Mouse (Mus musculus): Measurements from ENCODE around the gene Atrn. TPM values are rescaled to one million over a fixed set of nuclear protein-coding genes. Genes with fewer than 3 reads are reported as not detected.

Atrn gene
- polyA plus RNA-seq, 1 experiment from 2014 or later: 13.0 TPM

DNA sequence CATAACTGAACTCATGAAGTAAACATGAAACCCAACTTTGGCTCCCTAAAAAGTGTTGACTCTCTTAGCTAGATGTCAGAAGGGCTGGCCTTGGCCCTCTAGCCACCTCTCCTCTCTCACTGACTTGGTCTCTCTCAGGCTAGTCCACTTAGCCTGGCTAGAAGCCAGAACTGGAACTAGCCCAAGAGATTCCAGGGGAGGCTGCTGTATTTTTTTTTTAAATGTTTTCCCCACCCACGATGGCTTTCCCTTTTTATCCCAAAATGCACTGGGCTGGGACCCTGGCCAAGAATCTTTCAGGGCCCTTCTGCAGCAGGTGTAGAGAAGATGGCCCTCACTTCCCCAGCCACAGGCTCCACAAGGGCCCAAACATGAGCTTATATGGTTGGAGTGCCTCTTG, 153.1 kb downstream of the Atrn start:
- H3K27me3 ChIP-seq (ENCODE audit: control insufficient read depth, insufficient read depth, low read length): peaks cover 19% of the 10 kb centered on the region
- ATAC-seq (ENCODE audit: insufficient number of reproducible peaks, insufficient read depth, low FRiP score, low read depth): no peak
- H3K27ac ChIP-seq (ENCODE audit: low read length): no peak overlapping the region
- H3K4me1 ChIP-seq (ENCODE audit: control insufficient read depth, insufficient read depth, low read length): peaks cover 14% of the 10 kb centered on the region; the same call in 1 of the 2 replicates
- H3K4me2 ChIP-seq (replicated peaks; ENCODE audit: low read depth, low read length): no peak overlapping the region
- no peaks in the 10 kb centered on the region for H3K9me3 ChIP-seq (ENCODE audit: control insufficient read depth, low read depth, low read length)
- WGBS: 14% methylated on average over 1 of the region's 1 CpGs
- H3K36me3 ChIP-seq (ENCODE audit: control insufficient read depth, insufficient read depth, low read length): no peaks in the 10 kb centered on the region
- no peak overlapping the region for H3K4me3 ChIP-seq (ENCODE audit: low read depth, low read length)
- no peak overlapping the region for H3K9ac ChIP-seq (replicated peaks; ENCODE audit: low read depth, low read length)

DNA sequence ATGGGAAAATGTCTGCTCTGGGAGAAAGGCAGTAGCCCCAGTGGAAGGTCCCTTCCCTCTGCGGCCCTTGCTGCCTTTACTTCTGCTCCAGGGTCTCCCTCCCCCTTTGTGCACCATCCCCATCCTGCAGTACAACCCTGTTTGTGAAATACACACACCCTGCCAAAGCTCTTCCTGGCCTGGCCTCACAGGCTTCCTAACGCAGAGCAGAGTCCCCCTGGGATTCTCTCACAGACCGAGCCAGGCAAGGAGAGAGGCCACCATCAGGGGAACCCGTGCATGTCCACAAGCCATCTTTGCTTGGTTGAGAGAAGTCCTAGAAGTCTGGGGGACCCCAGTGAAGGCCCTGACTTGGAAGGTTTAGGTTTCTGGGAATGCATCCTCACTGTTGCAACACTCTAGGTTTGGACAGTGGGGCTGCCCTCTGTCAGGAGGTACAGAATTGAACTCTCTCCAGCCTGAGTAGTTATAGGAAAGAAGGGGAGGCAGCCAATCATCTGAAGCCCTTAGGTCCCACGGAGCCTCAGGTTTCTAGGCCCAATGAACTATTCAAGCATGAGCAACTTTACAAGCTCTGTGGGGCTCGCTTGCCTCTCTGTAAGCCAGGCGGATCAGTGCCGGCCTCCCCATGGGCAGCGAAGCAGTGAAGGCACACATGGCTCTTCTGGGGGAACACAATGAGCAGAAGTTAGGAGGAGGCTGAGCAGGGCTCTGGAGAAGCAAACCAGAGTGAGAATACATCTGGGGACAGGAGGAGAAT, 153.7 kb downstream of the Atrn start:
- no peaks in the 10 kb centered on the region for H3K36me3 ChIP-seq (ENCODE audit: control insufficient read depth, insufficient read depth, low read length)
- ATAC-seq (ENCODE audit: insufficient number of reproducible peaks, insufficient read depth, low FRiP score, low read depth): no peak
- H3K4me2 ChIP-seq (replicated peaks; ENCODE audit: low read depth, low read length): no peak overlapping the region
- H3K27me3 ChIP-seq (ENCODE audit: control insufficient read depth, insufficient read depth, low read length): peaks cover 13% of the 10 kb centered on the region
- no peak overlapping the region for H3K4me3 ChIP-seq (ENCODE audit: low read depth, low read length)
- H3K9me3 ChIP-seq (ENCODE audit: control insufficient read depth, low read depth, low read length): no peaks in the 10 kb centered on the region
- no peak overlapping the region for H3K9ac ChIP-seq (replicated peaks; ENCODE audit: low read depth, low read length)
- WGBS: 74% methylated on average over 9 of the region's 9 CpGs
- no peak overlapping the region for H3K27ac ChIP-seq (ENCODE audit: low read length)
- peaks cover 11% of the 10 kb centered on the region; the same call in 1 of the 2 replicates for H3K4me1 ChIP-seq (ENCODE audit: control insufficient read depth, insufficient read depth, low read length)

DNA sequence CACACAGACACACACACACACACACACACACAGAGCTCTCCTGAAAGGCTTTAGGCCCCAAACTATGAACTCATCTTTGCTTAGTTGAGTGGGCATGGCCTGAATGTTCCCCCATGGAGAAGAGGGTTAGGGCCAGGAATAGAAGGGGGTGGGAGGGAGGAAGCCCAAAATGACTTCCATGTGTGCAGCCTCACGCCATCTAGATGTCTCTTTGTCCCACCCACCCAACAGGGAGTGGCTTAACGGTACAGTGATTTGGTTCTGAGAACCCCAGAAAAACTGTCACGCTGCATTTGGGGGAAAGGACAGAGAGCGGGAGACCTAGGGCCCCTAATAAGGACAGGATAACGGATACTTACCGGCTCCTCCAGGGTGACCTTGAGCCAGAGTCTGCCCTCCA, 154.5 kb downstream of the Atrn start:
- Histone ChIP-seq H3K9me3 (ENCODE audit: control insufficient read depth, low read depth, low read length) (no peaks in the 10 kb centered on the region), H3K36me3 (ENCODE audit: control insufficient read depth, insufficient read depth, low read length) (no peaks in the 10 kb centered on the region), H3K4me1 (ENCODE audit: control insufficient read depth, insufficient read depth, low read length) (peaks cover 10% of the 10 kb centered on the region; the same call in 1 of the 2 replicates), H3K4me3 (ENCODE audit: low read depth, low read length) (no peak overlapping the region), H3K27me3 (ENCODE audit: control insufficient read depth, insufficient read depth, low read length) (peaks cover 6% of the 10 kb centered on the region; the same call in 1 of the 2 replicates), H3K27ac (ENCODE audit: low read length) (no peak overlapping the region), H3K4me2 (replicated peaks; ENCODE audit: low read depth, low read length) (no peak overlapping the region), H3K9ac (replicated peaks; ENCODE audit: low read depth, low read length) (no peak overlapping the region)
- ATAC-seq (ENCODE audit: insufficient number of reproducible peaks, insufficient read depth, low FRiP score, low read depth): no peak
- WGBS: 70% methylated on average over 6 of the region's 6 CpGs

DNA sequence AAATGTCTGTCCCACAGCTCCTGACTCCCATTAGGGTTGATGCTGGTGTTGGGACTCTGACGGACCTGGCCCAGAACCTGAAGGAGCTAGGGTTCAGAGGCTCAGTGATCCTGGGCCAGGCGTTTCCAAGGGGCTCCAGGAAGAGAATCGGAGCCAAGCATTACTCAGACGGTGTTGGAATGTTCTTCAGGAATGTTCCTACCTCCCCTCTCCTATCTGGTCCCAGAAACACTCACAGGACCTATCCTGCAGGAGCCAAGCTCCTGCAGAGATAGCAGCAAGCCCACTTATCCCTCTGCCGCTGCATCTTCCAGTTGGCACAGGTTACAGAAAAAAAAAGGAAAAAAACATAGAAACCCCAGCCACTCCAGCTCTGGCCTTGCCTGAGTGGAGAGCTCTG, 155.3 kb downstream of the Atrn start:
- Histone ChIP-seq H3K27me3 (ENCODE audit: control insufficient read depth, insufficient read depth, low read length) (0 out of 2 replicates have a peak, but pooled peaks cover 3% of the 10 kb centered on the region), H3K27ac (ENCODE audit: low read length) (no peak overlapping the region), H3K4me3 (ENCODE audit: low read depth, low read length) (no peak overlapping the region), H3K4me1 (ENCODE audit: control insufficient read depth, insufficient read depth, low read length) (peaks cover 8% of the 10 kb centered on the region; the same call in 1 of the 2 replicates), H3K4me2 (replicated peaks; ENCODE audit: low read depth, low read length) (no peak overlapping the region), H3K9me3 (ENCODE audit: control insufficient read depth, low read depth, low read length) (no peaks in the 10 kb centered on the region), H3K36me3 (ENCODE audit: control insufficient read depth, insufficient read depth, low read length) (no peaks in the 10 kb centered on the region), H3K9ac (replicated peaks; ENCODE audit: low read depth, low read length) (no peak overlapping the region)
- 53% methylated on average over 5 of the region's 5 CpGs for WGBS
- ATAC-seq (ENCODE audit: insufficient number of reproducible peaks, insufficient read depth, low FRiP score, low read depth): no peak

DNA sequence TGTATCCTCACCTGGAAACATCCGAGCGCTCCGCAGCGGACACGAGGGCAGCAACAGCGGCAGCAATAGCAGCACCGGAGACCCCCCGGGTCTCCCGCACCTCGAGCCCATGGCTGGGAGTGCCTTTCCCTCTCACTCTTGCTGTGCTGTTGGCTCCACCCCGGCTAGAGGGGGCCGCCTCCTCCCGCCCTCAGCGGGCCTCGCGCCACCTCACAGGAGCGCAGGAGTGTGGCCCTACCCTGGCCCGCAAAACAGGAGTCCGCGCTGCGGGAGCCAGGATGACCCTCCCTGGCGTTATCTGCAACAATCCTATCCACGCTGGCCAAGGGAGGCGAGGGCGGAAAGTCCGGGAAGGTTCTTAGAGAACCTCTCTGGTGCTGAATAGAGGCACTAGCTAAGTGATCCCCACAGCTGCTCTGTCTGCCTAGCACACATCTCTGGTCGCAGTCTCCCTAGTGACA, 157.1 kb downstream of the Atrn start, which contains the start of gene Adam33:
Gene Adam33, minus strand, starts transcription at position 411 of the 461 bp plus-strand sequence.
- Histone ChIP-seq H3K4me2 (replicated peaks; ENCODE audit: low read depth, low read length) (peak within 1 kb of the TSS; percentile 50), H3K4me3 (ENCODE audit: low read depth, low read length) (peak within 1 kb of the TSS; percentile 21), H3K36me3 (ENCODE audit: control insufficient read depth, insufficient read depth, low read length) (no peaks in the 10 kb centered on the region), H3K9me3 (ENCODE audit: control insufficient read depth, low read depth, low read length) (no peaks in the 10 kb centered on the region), H3K9ac (replicated peaks; ENCODE audit: low read depth, low read length) (no peak within 1 kb of the TSS; the same call in 1 of the 2 replicates), H3K27me3 (ENCODE audit: control insufficient read depth, insufficient read depth, low read length) (0 out of 2 replicates have a peak, but pooled peaks cover 3% of the 10 kb centered on the region), H3K27ac (ENCODE audit: low read length) (no peak within 1 kb of the TSS), H3K4me1 (ENCODE audit: control insufficient read depth, insufficient read depth, low read length) (peaks cover 8% of the 10 kb centered on the region; the same call in 1 of the 2 replicates)
- WGBS: 1% methylated on average over 22 of the region's 27 CpGs
- ATAC-seq (ENCODE audit: insufficient number of reproducible peaks, insufficient read depth, low FRiP score, low read depth): peak; percentile 28; the same call in 1 of the 2 replicates

DNA sequence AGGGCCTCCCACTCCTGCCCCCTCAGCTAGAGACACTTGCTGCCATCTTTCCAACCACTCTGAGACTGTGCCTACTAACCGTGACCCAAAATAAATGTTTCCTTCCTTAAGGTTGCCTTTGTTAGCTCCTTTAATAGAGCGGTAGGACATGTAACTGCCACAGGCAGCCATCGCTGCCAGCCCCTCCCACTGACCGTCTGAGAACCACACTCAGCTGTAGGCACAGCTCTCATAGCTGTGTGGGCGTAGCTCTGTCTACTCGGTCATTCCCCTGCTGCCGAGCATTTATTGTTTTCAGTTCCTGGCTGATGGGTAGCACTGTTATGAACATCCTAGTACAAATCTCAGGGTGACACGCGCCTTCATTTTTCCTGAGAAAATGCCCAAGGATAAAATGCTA, 160.0 kb downstream of the Atrn start:
- no peaks in the 10 kb centered on the region for H3K4me1 ChIP-seq (ENCODE audit: control insufficient read depth, insufficient read depth, low read length)
- H3K9ac ChIP-seq (replicated peaks; ENCODE audit: low read depth, low read length): no peak overlapping the region
- H3K4me2 ChIP-seq (replicated peaks; ENCODE audit: low read depth, low read length): no peak overlapping the region
- H3K27ac ChIP-seq (ENCODE audit: low read length): no peak overlapping the region
- H3K9me3 ChIP-seq (ENCODE audit: control insufficient read depth, low read depth, low read length): no peaks in the 10 kb centered on the region
- WGBS: 65% methylated on average over 9 of the region's 9 CpGs
- no peaks in the 10 kb centered on the region for H3K36me3 ChIP-seq (ENCODE audit: control insufficient read depth, insufficient read depth, low read length)
- no peak for ATAC-seq (ENCODE audit: insufficient number of reproducible peaks, insufficient read depth, low FRiP score, low read depth)
- no peak overlapping the region for H3K4me3 ChIP-seq (ENCODE audit: low read depth, low read length)
- 0 out of 2 replicates have a peak, but pooled peaks cover 3% of the 10 kb centered on the region for H3K27me3 ChIP-seq (ENCODE audit: control insufficient read depth, insufficient read depth, low read length)

DNA sequence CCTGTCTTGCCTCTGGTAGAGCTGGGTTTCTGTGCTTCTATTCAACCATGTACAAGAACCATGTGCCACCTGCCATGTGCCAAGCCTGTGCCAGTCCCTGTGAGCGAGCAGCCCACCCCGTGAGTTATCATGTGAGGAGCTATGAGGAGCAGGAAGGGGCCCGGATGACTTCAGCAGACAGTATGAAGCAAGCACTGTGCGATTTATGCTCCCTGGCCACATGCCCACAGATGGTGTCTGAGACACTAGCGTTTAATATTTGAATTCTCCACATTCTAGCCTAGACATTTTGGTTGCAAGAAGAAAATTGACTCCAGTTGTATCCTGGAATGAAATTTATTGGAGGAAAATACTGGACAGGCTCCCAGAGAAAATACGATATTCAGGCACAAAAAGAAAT, 161.2 kb downstream of the Atrn start:
- ATAC-seq (ENCODE audit: insufficient number of reproducible peaks, insufficient read depth, low FRiP score, low read depth): 0 out of 2 replicates have a peak, but pooled peaks have one; percentile 17
- no peak overlapping the region for H3K27ac ChIP-seq (ENCODE audit: low read length)
- 43% methylated on average over 6 of the region's 6 CpGs for WGBS

DNA sequence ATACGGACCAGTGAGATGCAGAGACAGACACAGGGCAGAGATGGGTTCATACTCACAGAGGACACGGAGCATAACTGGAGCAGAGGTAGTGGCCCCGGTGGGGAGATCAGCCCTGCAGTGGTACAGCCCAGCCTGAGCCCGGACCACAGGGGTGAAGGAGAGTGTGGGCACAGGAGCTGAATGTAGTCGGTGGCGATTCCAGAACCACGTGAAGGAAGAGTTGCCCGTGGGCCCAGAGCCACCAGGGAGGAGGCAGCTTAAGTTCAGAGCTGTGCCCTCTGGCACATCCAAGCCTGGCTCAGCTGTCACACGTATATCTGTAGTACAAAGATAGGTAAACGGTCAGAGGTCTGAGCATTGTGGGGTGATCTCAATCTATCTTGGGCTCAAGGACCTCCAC, 166.2 kb downstream of the Atrn start:
- H3K4me3 ChIP-seq (ENCODE audit: low read depth, low read length): no peak overlapping the region
- H3K36me3 ChIP-seq (ENCODE audit: control insufficient read depth, insufficient read depth, low read length): no peaks in the 10 kb centered on the region
- H3K27ac ChIP-seq (ENCODE audit: low read length): no peak overlapping the region
- no peaks in the 10 kb centered on the region for H3K4me1 ChIP-seq (ENCODE audit: control insufficient read depth, insufficient read depth, low read length)
- 88% methylated on average over 10 of the region's 10 CpGs for WGBS
- H3K9ac ChIP-seq (replicated peaks; ENCODE audit: low read depth, low read length): no peak overlapping the region
- H3K4me2 ChIP-seq (replicated peaks; ENCODE audit: low read depth, low read length): no peak overlapping the region
- no peaks in the 10 kb centered on the region for H3K27me3 ChIP-seq (ENCODE audit: control insufficient read depth, insufficient read depth, low read length)
- no peaks in the 10 kb centered on the region for H3K9me3 ChIP-seq (ENCODE audit: control insufficient read depth, low read depth, low read length)
- ATAC-seq (ENCODE audit: insufficient number of reproducible peaks, insufficient read depth, low FRiP score, low read depth): no peak

More for the DNA sequence above, 161.2 kb downstream of the Atrn start:
- Histone ChIP-seq H3K36me3 (ENCODE audit: control insufficient read depth, insufficient read depth, low read length) (no peaks in the 10 kb centered on the region), H3K27me3 (ENCODE audit: control insufficient read depth, insufficient read depth, low read length) (0 out of 2 replicates have a peak, but pooled peaks cover 3% of the 10 kb centered on the region), H3K4me1 (ENCODE audit: control insufficient read depth, insufficient read depth, low read length) (no peaks in the 10 kb centered on the region), H3K9me3 (ENCODE audit: control insufficient read depth, low read depth, low read length) (no peaks in the 10 kb centered on the region), H3K9ac (replicated peaks; ENCODE audit: low read depth, low read length) (no peak overlapping the region), H3K4me2 (replicated peaks; ENCODE audit: low read depth, low read length) (no peak overlapping the region), H3K4me3 (ENCODE audit: low read depth, low read length) (no peak overlapping the region)

Data from stomach, embryonic 14.5 days (tissue).